Comparison of ENCODE assay signal across 8 mouse cellular contexts in the genomic region with DNA sequence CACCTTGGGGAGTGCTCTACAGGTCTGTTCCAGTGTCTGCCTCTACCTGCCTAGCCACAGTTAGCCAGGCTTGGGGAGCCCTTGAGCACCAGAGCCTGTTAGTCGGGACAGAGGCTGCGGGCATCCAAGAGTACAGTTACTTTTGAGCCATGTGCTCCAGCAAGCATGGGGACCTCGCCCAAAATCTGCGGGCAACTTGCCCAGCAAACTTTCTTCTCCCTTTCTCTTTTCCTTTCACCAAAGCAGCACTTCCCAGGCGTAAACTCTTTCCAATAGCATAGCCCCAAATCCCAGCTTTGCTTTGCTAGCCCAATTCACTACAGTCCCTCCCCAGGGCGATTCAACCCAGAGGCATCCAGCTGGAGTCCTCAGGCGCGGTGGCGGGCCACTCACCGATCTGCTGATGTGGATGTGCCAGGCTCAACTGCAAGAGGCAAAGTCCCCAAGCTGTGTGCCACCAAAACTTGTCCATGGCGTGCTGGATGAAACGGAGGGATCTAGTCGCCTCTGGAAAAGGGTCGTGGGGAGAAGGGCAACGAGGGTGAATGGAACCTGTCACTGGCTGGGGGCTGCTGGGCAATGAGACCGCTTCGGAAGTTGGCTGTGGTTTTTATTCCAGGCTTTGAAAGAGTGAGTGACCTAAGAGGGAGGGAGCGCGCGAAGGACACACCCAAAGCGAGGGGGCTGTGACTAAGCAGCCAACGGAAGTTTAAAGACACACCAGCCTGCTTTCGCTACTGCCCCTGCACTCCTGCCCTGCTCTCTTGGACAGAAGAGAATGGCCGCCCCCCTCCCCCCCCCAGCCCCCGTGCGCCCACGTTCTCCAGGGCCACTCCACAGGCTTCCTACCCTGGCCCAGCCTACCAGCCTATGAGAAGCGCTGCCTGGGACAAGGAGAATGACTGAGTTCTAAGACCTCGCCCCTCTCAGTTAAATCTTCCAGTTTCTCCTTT. TPM values are rescaled to one million over a fixed set of nuclear protein-coding genes. Genes with fewer than 3 reads are reported as not detected.
DNase-seq lines count a peak whose midpoint lies in the region; ATAC-seq and TF ChIP-seq lines count a peak whose summit lies in the region.

A gene (minus strand): TSS at position 791 of the 953 bp plus-strand sequence.

- peak; percentile 76 for ATAC-seq in Patski
- 0 out of 2 replicates have a peak, but pooled peaks have one; percentile 47 for ATAC-seq in embryonic facial prominence, embryonic 12.5 days (ENCODE audit: insufficient number of reproducible peaks, insufficient read depth, low FRiP score, low TSS enrichment)
- ATAC-seq in heart, embryonic 11.5 days (replicated peaks; ENCODE audit: insufficient number of reproducible peaks, low FRiP score, low TSS enrichment): peak; percentile 57
- peak; percentile 87 for ATAC-seq in kidney, embryonic 14.5 days (ENCODE audit: low FRiP score, low TSS enrichment)

- 0 out of 2 replicates have a peak, but pooled peaks cover 5% of the 10 kb centered on the region for H3K4me1 ChIP-seq in embryonic facial prominence, embryonic 12.5 days
- peaks cover 13% of the 10 kb centered on the region for H3K4me1 ChIP-seq in heart, embryonic 11.5 days (ENCODE audit: control insufficient read depth, insufficient read depth, low read length)
- no peaks in the 10 kb centered on the region for H3K4me1 ChIP-seq in kidney, embryonic 14.5 days (ENCODE audit: control insufficient read depth, insufficient read depth, low read length)

- H3K4me2 ChIP-seq in embryonic facial prominence, embryonic 12.5 days (replicated peaks): peak within 1 kb of the TSS; percentile 76
- H3K4me2 ChIP-seq in heart, embryonic 11.5 days: peak within 1 kb of the TSS; percentile 73
- peak within 1 kb of the TSS; percentile 63 for H3K4me2 ChIP-seq in kidney, embryonic 14.5 days (replicated peaks; ENCODE audit: low read depth, low read length)

- H3K9me3 ChIP-seq in embryonic facial prominence, embryonic 12.5 days: no peaks in the 10 kb centered on the region
- H3K9me3 ChIP-seq in heart, embryonic 11.5 days (replicated peaks; ENCODE audit: control insufficient read depth, low read length): no peaks in the 10 kb centered on the region
- H3K9me3 ChIP-seq in kidney, embryonic 14.5 days (ENCODE audit: control insufficient read depth, low read length): no peaks in the 10 kb centered on the region

- no peak within 1 kb of the TSS for H3K27ac ChIP-seq in embryonic facial prominence, embryonic 12.5 days
- peak within 1 kb of the TSS; percentile 52 for H3K27ac ChIP-seq in heart, embryonic 11.5 days (ENCODE audit: low read depth, low read length)
- no peak within 1 kb of the TSS for H3K27ac ChIP-seq in kidney, embryonic 14.5 days (ENCODE audit: low read depth, low read length)

- peak within 1 kb of the TSS; percentile 44 for H3K4me3 ChIP-seq in embryonic facial prominence, embryonic 12.5 days
- H3K4me3 ChIP-seq in heart, embryonic 11.5 days (ENCODE audit: low read depth, low read length): peak within 1 kb of the TSS; percentile 59
- H3K4me3 ChIP-seq in kidney, embryonic 14.5 days (ENCODE audit: low read length): peak within 1 kb of the TSS; percentile 37

- no peaks in the 10 kb centered on the region for H3K36me3 ChIP-seq in embryonic facial prominence, embryonic 12.5 days
- no peaks in the 10 kb centered on the region for H3K36me3 ChIP-seq in heart, embryonic 11.5 days (ENCODE audit: control insufficient read depth, insufficient read depth, low read length)
- H3K36me3 ChIP-seq in kidney, embryonic 14.5 days (ENCODE audit: control insufficient read depth, insufficient read depth, low read length): no peaks in the 10 kb centered on the region

- no peak for TF ChIP-seq CTCF in Patski (IDR thresholded peaks at IDR 0.05)

- 2% methylated on average over 29 of the region's 29 CpGs for WGBS in embryonic facial prominence, embryonic 12.5 days
- WGBS in heart, embryonic 11.5 days (ENCODE audit: insufficient replicate concordance): under 1% methylated on average over 29 of the region's 29 CpGs
- 2% methylated on average over 29 of the region's 29 CpGs for WGBS in kidney, embryonic 14.5 days

- H3K9ac ChIP-seq in embryonic facial prominence, embryonic 12.5 days: peak within 1 kb of the TSS; percentile 44
- peak within 1 kb of the TSS; percentile 77 for H3K9ac ChIP-seq in heart, embryonic 11.5 days (ENCODE audit: low read depth, low read length)
- peak within 1 kb of the TSS; percentile 35 for H3K9ac ChIP-seq in kidney, embryonic 14.5 days (ENCODE audit: low read depth, low read length)

- in situ Hi-C loops in Patski (cut with MboI; ENCODE audit: low pct_unique_long_range_greater_than_20kb): no loop called here

- POLR2A ChIA-PET in Patski (lab: Charles Lee): interaction anchor here (0.6 to 1.1 kb wide), 5 partner anchors 12 to 446 kb away, joined by 3 to 5 read pairs (median 3); no protein-coding TSS in a partner anchor

- CTCF ChIA-PET in Patski (lab: Charles Lee): interaction anchor here (0.6 to 2.1 kb wide), 5 partner anchors 11 to 215 kb away, joined by 3 to 8 read pairs (median 4); no protein-coding TSS in a partner anchor

- H3K27me3 ChIP-seq in Patski: no peaks in the 10 kb centered on the region
- H3K27me3 ChIP-seq in embryonic facial prominence, embryonic 12.5 days: peaks cover 19% of the 10 kb centered on the region
- H3K27me3 ChIP-seq in heart, embryonic 11.5 days (ENCODE audit: control insufficient read depth, insufficient read depth, low read length): no peaks in the 10 kb centered on the region
- no peaks in the 10 kb centered on the region for H3K27me3 ChIP-seq in kidney, embryonic 14.5 days (ENCODE audit: control insufficient read depth, insufficient read depth, low read length)

- DNase-seq in 3T3-L1 (ENCODE audit: low read depth, low spot score): peak; percentile 96
- DNase-seq in Patski (ENCODE audit: low read depth, low spot score): peak; percentile 49
- DNase-seq in lung, postnatal 14 days: peak; percentile 71
- DNase-seq in ovary, postnatal 10 days (ENCODE audit: low spot score): peak; percentile 34
- peak; percentile 56 for DNase-seq in urinary bladder, adult 2 months (ENCODE audit: low spot score)

RNA-seq across cellular contexts. Expression of the gene that starts here (rescaled TPM):
- polyA plus RNA-seq in Patski (2021): 145 TPM
- polyA plus RNA-seq in embryonic facial prominence, embryonic 12.5 days (2016; fragmentation: Nextera tagmentation; extraction: Ambion mirVana): 8.0 and 8.2 TPM in 2 replicates
- 24.8 and 28.8 TPM in 2 replicates for polyA plus RNA-seq in heart, embryonic 11.5 days (2014; fragmentation: Nextera tagmentation; extraction: Ambion mirVana)
- polyA plus RNA-seq in kidney, embryonic 14.5 days (2014; fragmentation: Nextera tagmentation; extraction: Ambion mirVana): 3.2 and 4.0 TPM in 2 replicates
- 26.9 and 32.5 TPM in 2 replicates for polyA plus RNA-seq in urinary bladder, adult 2 months (2012; rRNA removed)

Comparison
In these comparisons a context has a peak if more than half of its experiments do, and no peak if none do; other contexts are left out.
1. DNase-seq: peak in every context shown above with its lines; median percentile 96 in 3T3-L1; 71 in lung, postnatal 14 days; 56 in urinary bladder, adult 2 months; 49 in Patski; 34 in ovary, postnatal 10 days.